Mouse (Mus musculus): ENCODE data around the gene Gm14391. TPM values are rescaled to one million over a fixed set of nuclear protein-coding genes. Genes with fewer than 3 reads are reported as not detected.
A peak's percentile ranks its signal among the peaks of the same experiment; 100 is the strongest.
"Not testable (repeated sequence)": the region's sequence is repeated elsewhere in the genome, so short reads cannot be mapped to it uniquely, and the experiment has no call there.

Gene Gm14391
- polyA plus RNA-seq, 1 experiment from 2014 or later = 16.2 TPM

GRCm38 (mm10) chr2:175161438-175161837 lies 45.3 kb downstream of the Gm14391 start:
- WGBS = 91% methylated on average over 4 of the region's 4 CpGs

GRCm38 (mm10) chr2:175158642-175159041 lies 48.1 kb downstream of the Gm14391 start:
- H3K9me3 ChIP-seq (ENCODE audit: control insufficient read depth, low read length) = no peaks in the 10 kb centered on the region
- WGBS = 85% methylated on average over 3 of the region's 3 CpGs
- no peak overlapping the region for H3K9ac ChIP-seq (replicated peaks; ENCODE audit: low read depth, low read length)
- no peaks in the 10 kb centered on the region for H3K4me1 ChIP-seq (ENCODE audit: control insufficient read depth, insufficient read depth, low read length)
- H3K36me3 ChIP-seq (ENCODE audit: control insufficient read depth, insufficient read depth, low read length) = no peaks in the 10 kb centered on the region
- H3K27ac ChIP-seq (ENCODE audit: low read depth, low read length) = no peak overlapping the region
- ATAC-seq (ENCODE audit: low read depth) = no peak
- H3K4me3 ChIP-seq (ENCODE audit: low read depth, low read length) = no peak overlapping the region
- no peak overlapping the region for H3K4me2 ChIP-seq (ENCODE audit: low read depth, low read length)
- no peaks in the 10 kb centered on the region for H3K27me3 ChIP-seq (ENCODE audit: control insufficient read depth, insufficient read depth, low read length)

More at GRCm38 (mm10) chr2:175161438-175161837, 45.3 kb downstream of the Gm14391 start:
- H3K9me3 ChIP-seq (ENCODE audit: control insufficient read depth, low read length); H3K27me3 ChIP-seq (ENCODE audit: control insufficient read depth, insufficient read depth, low read length); H3K27ac ChIP-seq (ENCODE audit: low read depth, low read length); H3K4me3 ChIP-seq (ENCODE audit: low read depth, low read length); H3K36me3 ChIP-seq (ENCODE audit: control insufficient read depth, insufficient read depth, low read length); H3K4me2 ChIP-seq (ENCODE audit: low read depth, low read length); ATAC-seq (ENCODE audit: low read depth); H3K4me1 ChIP-seq (ENCODE audit: control insufficient read depth, insufficient read depth, low read length); H3K9ac ChIP-seq (replicated peaks; ENCODE audit: low read depth, low read length): not testable (repeated sequence)

GRCm38 (mm10) chr2:175156696-175157095 lies 50.0 kb downstream of the Gm14391 start:
- no peak for ATAC-seq (ENCODE audit: low read depth)
- Histone ChIP-seq H3K9ac (replicated peaks; ENCODE audit: low read depth, low read length) (no peak overlapping the region), H3K4me2 (ENCODE audit: low read depth, low read length) (no peak overlapping the region), H3K4me1 (ENCODE audit: control insufficient read depth, insufficient read depth, low read length) (no peaks in the 10 kb centered on the region), H3K9me3 (ENCODE audit: control insufficient read depth, low read length) (no peaks in the 10 kb centered on the region), H3K27me3 (ENCODE audit: control insufficient read depth, insufficient read depth, low read length) (no peaks in the 10 kb centered on the region), H3K36me3 (ENCODE audit: control insufficient read depth, insufficient read depth, low read length) (no peaks in the 10 kb centered on the region), H3K27ac (ENCODE audit: low read depth, low read length) (no peak overlapping the region), H3K4me3 (ENCODE audit: low read depth, low read length) (no peak overlapping the region)
- WGBS = 96% methylated on average over 13 of the region's 13 CpGs

- not testable (repeated sequence) for ATAC-seq (ENCODE audit: low read depth); H3K9ac ChIP-seq (replicated peaks; ENCODE audit: low read depth, low read length); H3K27me3 ChIP-seq (ENCODE audit: control insufficient read depth, insufficient read depth, low read length); H3K9me3 ChIP-seq (ENCODE audit: control insufficient read depth, low read length); H3K27ac ChIP-seq (ENCODE audit: low read depth, low read length); H3K4me1 ChIP-seq (ENCODE audit: control insufficient read depth, insufficient read depth, low read length); H3K36me3 ChIP-seq (ENCODE audit: control insufficient read depth, insufficient read depth, low read length)
- Histone ChIP-seq H3K4me3 (ENCODE audit: low read depth, low read length) (peak within 1 kb of the TSS; percentile 32), H3K4me2 (ENCODE audit: low read depth, low read length) (peak within 1 kb of the TSS; percentile 16; the same call in 1 of the 2 replicates)
- 11% methylated on average over 1 of the region's 2 CpGs for WGBS
These were observed 64.8 kb downstream of the Gm14391 start, which contains the start of gene Gm14399 for GRCm38 (mm10) chr2:175141993-175142295. Gene Gm14399, minus strand, starts transcription at chr2:175142012.

GRCm38 (mm10) chr2:175141118-175141992 lies 65.4 kb downstream of the Gm14391 start:
- 9% methylated on average over 22 of the region's 25 CpGs for WGBS
- ATAC-seq (ENCODE audit: low read depth); H3K27me3 ChIP-seq (ENCODE audit: control insufficient read depth, insufficient read depth, low read length); H3K27ac ChIP-seq (ENCODE audit: low read depth, low read length); H3K4me1 ChIP-seq (ENCODE audit: control insufficient read depth, insufficient read depth, low read length); H3K9me3 ChIP-seq (ENCODE audit: control insufficient read depth, low read length); H3K36me3 ChIP-seq (ENCODE audit: control insufficient read depth, insufficient read depth, low read length); H3K9ac ChIP-seq (replicated peaks; ENCODE audit: low read depth, low read length): not testable (repeated sequence)
- Histone ChIP-seq H3K4me2 (ENCODE audit: low read depth, low read length) (peak overlapping the region; percentile 16; the same call in 1 of the 2 replicates), H3K4me3 (ENCODE audit: low read depth, low read length) (peak overlapping the region; percentile 32)

Other genes with a start within 250 kb of the Gm14391 start
- gene Gm14444, start 196.7 kb downstream of the Gm14391 start, polyA plus RNA-seq (2014; fragmentation: Nextera tagmentation; extraction: Ambion mirVana) = not detected in 2 replicates
- not detected in 2 replicates for gene Gm14393, start 139.1 kb downstream of the Gm14391 start, polyA plus RNA-seq (2014; fragmentation: Nextera tagmentation; extraction: Ambion mirVana)
- gene Gm14399, start 64.9 kb downstream of the Gm14391 start, polyA plus RNA-seq (2014; fragmentation: Nextera tagmentation; extraction: Ambion mirVana) = 5.9 and 6.8 TPM in 2 replicates
- gene Gm14443, start 31.0 kb downstream of the Gm14391 start, polyA plus RNA-seq (2014; fragmentation: Nextera tagmentation; extraction: Ambion mirVana) = 1.5 and 2.1 TPM in 2 replicates
- gene Gm14440, start 68.2 kb upstream of the Gm14391 start, polyA plus RNA-seq (2014; fragmentation: Nextera tagmentation; extraction: Ambion mirVana) = 1.9 TPM in 1 of 2 replicates, not detected in the other
- 24.4 and 24.5 TPM in 2 replicates for gene Gm4631, start 131.3 kb upstream of the Gm14391 start, polyA plus RNA-seq (2014; fragmentation: Nextera tagmentation; extraction: Ambion mirVana)
- gene Zfp968, start 165.5 kb upstream of the Gm14391 start, polyA plus RNA-seq (2014; fragmentation: Nextera tagmentation; extraction: Ambion mirVana) = 5.6 and 6.6 TPM in 2 replicates
- gene Gm4724, start 228.9 kb upstream of the Gm14391 start, polyA plus RNA-seq (2014; fragmentation: Nextera tagmentation; extraction: Ambion mirVana) = 24.8 and 32.5 TPM in 2 replicates